13 mouse cellular contexts compared by ENCODE assay signal in genomic region chr2:94340769-94341168, GRCm38 (mm10).
DNase-seq lines count a peak whose midpoint lies in the region.
"Had no signal": no experiment of that assay in that cellular context is flagged by ENCODE, and none has a peak within 500 bp of the region (broad histone marks: within the 10 kb centered on the region; RNA-seq: fewer than 3 reads in every experiment).

No protein-coding gene starts in this region.

- intact Hi-C loops in heart, postnatal 25 days (cut with DNase I) = no loop called here
- intact Hi-C loops in heart, postnatal 10 days (cut with DNase I) = no loop called here

- DNase-seq in adrenal gland, postnatal 10 days = peak; percentile 43
- no peak for DNase-seq in adrenal gland, postnatal 36 days
- peak; percentile 31 for DNase-seq in heart, adult 8-10 months (ENCODE audit: low spot score)
- no peak for DNase-seq in heart, postnatal 25 days (ENCODE audit: low spot score)
- DNase-seq in MN1 (ENCODE audit: low spot score) = peak; percentile 67
- DNase-seq in heart, postnatal 10 days = peak; percentile 66 to 76
- DNase-seq in thymus, adult 18-20 months = no peak
- no peak for DNase-seq in frontal cortex, adult 2 months (ENCODE audit: extremely low spot score in 1 of 2, low spot score in 1 of 2)
- DNase-seq: cerebellum, adult 8-10 months; liver, postnatal 0 days; lung, postnatal 4 days; right cerebral cortex, adult 18-20 months; thymus, postnatal 25 days had no signal

Comparison
In these comparisons a context has a peak if more than half of its experiments do, and no peak if none do; other contexts are left out.
1. DNase-seq: peak in adrenal gland, postnatal 10 days (single experiment), heart, adult 8-10 months (single experiment), MN1 (single experiment) and heart, postnatal 10 days (2 of 2); none in adrenal gland, postnatal 36 days (0 of 2), heart, postnatal 25 days (single experiment), thymus, adult 18-20 months (0 of 2) and frontal cortex, adult 2 months (0 of 2).